In the genomic region with DNA sequence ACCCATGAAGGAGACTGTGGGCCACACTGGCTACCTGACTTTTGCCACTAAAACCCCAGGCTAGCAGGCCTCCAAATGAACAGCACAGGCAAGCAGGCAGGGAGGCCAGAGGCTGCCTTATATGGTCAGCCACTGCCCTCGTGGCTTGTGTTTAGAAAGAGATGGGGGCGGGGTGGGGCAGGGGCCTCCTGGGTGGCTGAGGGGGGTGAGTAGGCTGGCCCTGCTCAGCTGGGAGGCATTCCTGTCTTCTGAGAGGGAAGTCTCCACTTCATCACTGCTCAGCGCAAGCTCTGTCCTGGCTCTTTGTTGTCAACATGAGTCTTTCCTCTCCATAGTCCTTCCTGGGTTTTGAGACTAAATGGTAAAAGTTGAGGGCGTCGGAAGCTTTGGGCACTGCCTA, we compare ENCODE assay signal across 14 mouse cellular contexts. TPM values are rescaled to one million over a fixed set of nuclear protein-coding genes. Genes with fewer than 3 reads are reported as not detected.
A peak's percentile ranks its signal among the peaks of the same experiment; 100 is the strongest.
DNase-seq lines count a peak whose midpoint lies in the region; ATAC-seq and TF ChIP-seq lines count a peak whose summit lies in the region.
"Had no signal": no experiment of that assay in that cellular context is flagged by ENCODE, and none has a peak within 500 bp of the region (broad histone marks: within the 10 kb centered on the region; RNA-seq: fewer than 3 reads in every experiment).

No protein-coding gene starts in this region.

- peak overlapping the region; percentile 8; the same call in 1 of the 2 replicates for H3K4me3 ChIP-seq in heart, embryonic 10.5 days
- H3K4me3 ChIP-seq in left cerebral cortex, adult 2 months, result no peak overlapping the region
- no peak overlapping the region for H3K4me3 ChIP-seq in small intestine, adult 2 months (ENCODE audit: low read depth, low read length)
- H3K4me3 ChIP-seq: liver, embryonic 13.5 days had no signal

- no peak for ATAC-seq in megakaryocyte, adult 5-6 weeks (ENCODE audit: poor library complexity, severe bottlenecking)
- ATAC-seq: activated CD4-positive, CD25-positive, alpha-beta regulatory T cell, adult 4 months had no signal

- no peak for TF ChIP-seq CTCF in left cerebral cortex, adult 2 months (IDR thresholded peaks at IDR 0.05)
- TF ChIP-seq CTCF in small intestine, adult 2 months (IDR thresholded peaks at IDR 0.05; ENCODE audit: extremely low read depth, insufficient read length, insufficient replicate concordance, low read depth, low read length), result no peak

- peaks cover 76% of the 10 kb centered on the region for H3K4me1 ChIP-seq in heart, embryonic 10.5 days
- peaks cover 27% of the 10 kb centered on the region for H3K4me1 ChIP-seq in small intestine, adult 2 months (ENCODE audit: control insufficient read depth, insufficient read depth, insufficient read length, low read length)

- 43% methylated on average over 5 of the region's 5 CpGs for WGBS in heart, embryonic 10.5 days
- 71% methylated on average over 5 of the region's 5 CpGs for WGBS in small intestine, adult 2 months

- no peaks in the 10 kb centered on the region for H3K27me3 ChIP-seq in heart, embryonic 10.5 days (ENCODE audit: insufficient read depth, poor library complexity, severe bottlenecking)
- H3K27me3 ChIP-seq in small intestine, adult 2 months (ENCODE audit: control insufficient read depth, insufficient read depth, low read length), result no peaks in the 10 kb centered on the region

- intact Hi-C loops in left cerebral cortex, adult 2 months (cut with DNase I), result no loop called here
- intact Hi-C loops in left cerebral cortex, postnatal 36 days (cut with DNase I), result no loop called here

- TF ChIP-seq POLR2A in small intestine, adult 2 months (IDR thresholded peaks at IDR 0.05; ENCODE audit: low read depth, low read length), result no peak

- peaks cover 39% of the 10 kb centered on the region for H3K36me3 ChIP-seq in heart, embryonic 10.5 days
- peaks cover 11% of the 10 kb centered on the region for H3K36me3 ChIP-seq in small intestine, adult 2 months (ENCODE audit: control insufficient read depth, insufficient read depth, low read length)

- DNase-seq in heart, embryonic 10.5 days (ENCODE audit: low spot score), result no peak
- DNase-seq in heart, adult 9 months (ENCODE audit: low spot score in 2 of 2), result no peak
- no peak for DNase-seq in left cerebral cortex, adult 2 months (ENCODE audit: extremely low spot score in 1 of 2, low spot score in 2 of 2)
- DNase-seq in left cerebral cortex, postnatal 36 days (ENCODE audit: low spot score in 2 of 2), result no peak
- DNase-seq in NIH3T3 (ENCODE audit: low read depth), result peak; percentile 71
- no peak for DNase-seq in cerebellum, adult 9-11 months
- DNase-seq: cerebellum, adult 18-20 months; embryo, embryonic 11 days; heart, postnatal 10 days; kidney, adult 2 months; liver, embryonic 13.5 days had no signal

- H3K9me3 ChIP-seq in heart, embryonic 10.5 days, result no peaks in the 10 kb centered on the region
- H3K9me3 ChIP-seq: liver, embryonic 13.5 days had no signal

- peak overlapping the region; percentile 87 for H3K27ac ChIP-seq in heart, embryonic 10.5 days
- peak overlapping the region; percentile 6; the same call in 1 of the 2 replicates for H3K27ac ChIP-seq in left cerebral cortex, adult 2 months
- H3K27ac ChIP-seq in small intestine, adult 2 months (ENCODE audit: insufficient read depth, low read depth, low read length), result peak overlapping the region; percentile 85
- H3K27ac ChIP-seq: liver, embryonic 13.5 days had no signal

RNA-seq across cellular contexts. Expression of a gene that starts 4.9 kb away (rescaled TPM):
- polyA plus RNA-seq in heart, embryonic 10.5 days (2016; fragmentation: Nextera tagmentation; extraction: Ambion mirVana), result 12.7 and 18.9 TPM in 2 replicates
- total RNA-seq in left cerebral cortex, adult 2 months (2021), result 10 to 100 TPM; 18.9 to 20.2 TPM
- total RNA-seq in left cerebral cortex, postnatal 36 days (2021), result 10 to 100 TPM; 16.9 to 22.0 TPM
- 24.9 and 33.6 TPM in 2 replicates for polyA plus RNA-seq in small intestine, adult 2 months (2012; rRNA removed)
- 2.3 and 3.2 TPM in 2 replicates for total RNA-seq in megakaryocyte, adult 5-6 weeks (2015)
- total RNA-seq in megakaryocyte, adult 5-6 weeks (2017), result 2.2 and 3.8 TPM in 2 replicates

RNA-seq across cellular contexts. Expression of a gene that starts 10.7 kb away (rescaled TPM):
- polyA plus RNA-seq in heart, embryonic 10.5 days (2016; fragmentation: Nextera tagmentation; extraction: Ambion mirVana), result 408 and 575 TPM in 2 replicates
- 1,000 to 10,000 TPM; 1,837 to 1,872 TPM for total RNA-seq in left cerebral cortex, adult 2 months (2021)
- total RNA-seq in left cerebral cortex, postnatal 36 days (2021), result 1,000 to 10,000 TPM; 1,681 to 2,044 TPM
- polyA plus RNA-seq in small intestine, adult 2 months (2012; rRNA removed), result 599 and 1,328 TPM in 2 replicates
- 8.0 and 9.7 TPM in 2 replicates for total RNA-seq in megakaryocyte, adult 5-6 weeks (2015)
- 22.0 and 23.1 TPM in 2 replicates for total RNA-seq in megakaryocyte, adult 5-6 weeks (2017)

RNA-seq across cellular contexts. Expression of a gene that starts 30.3 kb away (rescaled TPM):
- polyA plus RNA-seq in heart, embryonic 10.5 days (2016; fragmentation: Nextera tagmentation; extraction: Ambion mirVana), result 43.7 and 47.7 TPM in 2 replicates
- total RNA-seq in left cerebral cortex, adult 2 months (2021), result 10 to 100 TPM; 60.9 to 61.8 TPM
- total RNA-seq in left cerebral cortex, postnatal 36 days (2021), result 10 to 100 TPM; 57.0 to 57.8 TPM
- 3.4 and 5.5 TPM in 2 replicates for polyA plus RNA-seq in small intestine, adult 2 months (2012; rRNA removed)
- total RNA-seq in megakaryocyte, adult 5-6 weeks (2015), result 10.8 and 11.4 TPM in 2 replicates
- 19.1 and 21.8 TPM in 2 replicates for total RNA-seq in megakaryocyte, adult 5-6 weeks (2017)

RNA-seq across cellular contexts. Expression of a gene that starts 30.3 kb away (rescaled TPM):
- polyA plus RNA-seq in heart, embryonic 10.5 days (2016; fragmentation: Nextera tagmentation; extraction: Ambion mirVana), result 53.3 and 55.2 TPM in 2 replicates
- 10 to 100 TPM; 36.2 to 38.8 TPM for total RNA-seq in left cerebral cortex, adult 2 months (2021)
- total RNA-seq in left cerebral cortex, postnatal 36 days (2021), result 10 to 100 TPM; 39.8 to 41.6 TPM
- polyA plus RNA-seq in small intestine, adult 2 months (2012; rRNA removed), result 12.1 and 16.7 TPM in 2 replicates
- 44.6 and 45.0 TPM in 2 replicates for total RNA-seq in megakaryocyte, adult 5-6 weeks (2015)
- 60.6 and 61.0 TPM in 2 replicates for total RNA-seq in megakaryocyte, adult 5-6 weeks (2017)

Comparison
In these comparisons a context has a peak if more than half of its experiments do, and no peak if none do; other contexts are left out.
1. H3K27ac ChIP-seq: peak in every context shown above with its lines; median percentile 87 in heart, embryonic 10.5 days; 85 in small intestine, adult 2 months; 6 in left cerebral cortex, adult 2 months.
2. RNA of a gene that starts 10.7 kb away (total RNA-seq): 1,681 to 2,044 TPM in left cerebral cortex, postnatal 36 days and 1,837 to 1,872 TPM in left cerebral cortex, adult 2 months; 8.0 to 23.1 TPM in megakaryocyte, adult 5-6 weeks; every median in the first group is over 10 times any median in the second.